Mouse (Mus musculus): Measurements from ENCODE around the gene Hnrnpk. TPM values are rescaled to one million over a fixed set of nuclear protein-coding genes. Genes with fewer than 3 reads are reported as not detected.

Hnrnpk gene
- total and polyA plus RNA-seq, 2 experiments from 2014 or later = 377 to 606 TPM

DNA sequence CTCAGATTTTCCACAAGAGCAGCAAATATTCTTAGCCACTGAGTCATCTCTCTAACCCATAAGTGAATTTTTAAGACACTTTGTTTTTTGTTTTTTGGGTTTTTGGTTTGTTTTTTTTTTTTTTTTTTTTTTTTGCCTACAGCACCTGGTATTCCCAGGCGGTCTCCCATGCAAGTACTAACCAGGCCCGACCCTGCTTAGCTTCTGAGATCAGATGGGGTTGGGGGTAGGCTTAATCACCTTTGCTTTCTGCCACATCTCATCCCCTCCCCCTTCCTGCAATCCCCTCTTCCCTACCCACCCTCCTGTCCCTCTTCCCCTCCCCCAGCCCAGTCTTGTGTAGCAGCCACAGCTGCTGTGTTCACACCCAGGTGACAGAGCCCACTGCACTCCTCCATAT is 36.6 kb upstream of the Hnrnpk start:
- Histone ChIP-seq H3K4me3 (ENCODE audit: low read depth, low read length) (no peak overlapping the region), H3K27me3 (ENCODE audit: control insufficient read depth, insufficient read depth, low read length) (no peaks in the 10 kb centered on the region), H3K9ac (replicated peaks; ENCODE audit: low read depth, low read length) (no peak overlapping the region), H3K36me3 (replicated peaks; ENCODE audit: control insufficient read depth, insufficient read depth, low read length) (no peaks in the 10 kb centered on the region), H3K9me3 (replicated peaks; ENCODE audit: control insufficient read depth, low read length) (no peaks in the 10 kb centered on the region), H3K4me2 (ENCODE audit: low read depth, low read length) (no peak overlapping the region), H3K27ac (ENCODE audit: low read depth) (no peak overlapping the region), H3K4me1 (ENCODE audit: control insufficient read depth, insufficient read depth) (no peaks in the 10 kb centered on the region)
- DNase-seq (ENCODE audit: low spot score) = no peak
- ATAC-seq (ENCODE audit: insufficient read depth, low read depth) = no peak
- TF ChIP-seq CTCF (IDR thresholded peaks at IDR 0.05; ENCODE audit: low read depth) (no peak), EP300 (IDR thresholded peaks at IDR 0.05; ENCODE audit: low read depth) (no peak)
- 92% methylated on average over 2 of the region's 2 CpGs for WGBS

DNA sequence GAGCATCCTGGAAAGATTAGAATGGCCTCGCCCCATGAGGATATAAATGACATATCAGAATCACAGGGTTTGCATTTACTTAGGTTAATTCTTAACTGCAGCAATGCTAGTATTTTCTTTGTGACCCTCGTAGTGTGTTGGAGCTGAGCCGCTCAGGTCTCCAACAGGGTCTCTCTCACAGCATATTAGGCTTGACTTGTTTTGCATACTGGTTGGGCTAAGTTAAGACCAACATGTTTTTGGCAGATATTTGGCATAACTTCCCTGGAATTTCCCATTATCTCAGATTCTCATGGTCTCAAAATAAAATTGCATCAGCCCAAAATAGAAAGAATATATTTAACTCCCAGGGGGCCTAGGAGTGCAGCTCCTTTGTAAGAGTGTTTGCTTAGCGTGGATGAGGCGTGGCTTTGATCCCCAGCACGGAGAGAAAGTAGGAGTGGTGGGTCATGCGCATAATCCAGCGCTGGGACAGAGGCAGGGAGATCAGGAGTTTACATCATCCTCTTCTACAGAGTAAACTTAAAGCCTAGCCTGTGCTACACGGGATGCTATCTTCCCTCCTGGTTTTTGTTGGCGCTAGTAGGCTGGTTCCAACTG is 20.0 kb upstream of the Hnrnpk start:
- Histone ChIP-seq H3K27ac (ENCODE audit: low read depth) (peak overlapping the region; percentile 71), H3K36me3 (replicated peaks; ENCODE audit: control insufficient read depth, insufficient read depth, low read length) (no peaks in the 10 kb centered on the region), H3K27me3 (ENCODE audit: control insufficient read depth, insufficient read depth, low read length) (no peaks in the 10 kb centered on the region), H3K4me3 (ENCODE audit: low read depth, low read length) (no peak overlapping the region), H3K4me1 (ENCODE audit: control insufficient read depth, insufficient read depth) (peaks cover 18% of the 10 kb centered on the region), H3K9ac (replicated peaks; ENCODE audit: low read depth, low read length) (no peak overlapping the region), H3K9me3 (replicated peaks; ENCODE audit: control insufficient read depth, low read length) (no peaks in the 10 kb centered on the region), H3K4me2 (ENCODE audit: low read depth, low read length) (0 out of 2 replicates have a peak overlapping the region, but pooled peaks have one; percentile 10)
- DNase-seq (ENCODE audit: low spot score) (peak; percentile 70), ATAC-seq (ENCODE audit: insufficient read depth, low read depth) (peak; percentile 90)
- TF ChIP-seq EP300 (IDR thresholded peaks at IDR 0.05; ENCODE audit: low read depth) = no peak; the same call in 1 of the 2 replicates
- TF ChIP-seq CTCF (IDR thresholded peaks at IDR 0.05; ENCODE audit: low read depth) = no peak
- 15% methylated on average over 10 of the region's 10 CpGs for WGBS

DNA sequence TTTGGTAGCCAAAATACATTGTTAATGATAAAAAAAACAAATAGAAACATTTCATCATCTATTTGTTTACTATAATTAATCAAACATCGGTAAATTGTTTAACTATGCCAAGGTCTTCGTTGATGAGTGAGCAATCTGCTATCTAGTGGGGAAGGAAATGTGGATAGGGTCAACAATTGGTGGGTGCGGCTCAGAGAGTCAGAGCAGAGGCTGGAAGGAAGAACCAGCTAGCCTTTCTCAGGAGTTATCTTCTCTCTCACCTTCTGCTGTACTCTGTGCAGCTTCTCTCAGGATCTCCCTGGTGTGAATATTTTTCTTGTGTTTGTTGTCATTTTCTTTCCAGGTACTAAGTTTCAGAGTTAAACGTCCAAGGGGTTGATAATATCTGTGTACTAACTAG is 19.1 kb upstream of the Hnrnpk start:
- Histone ChIP-seq H3K4me2 (ENCODE audit: low read depth, low read length) (no peak overlapping the region), H3K36me3 (replicated peaks; ENCODE audit: control insufficient read depth, insufficient read depth, low read length) (no peaks in the 10 kb centered on the region), H3K4me1 (ENCODE audit: control insufficient read depth, insufficient read depth) (peaks cover 18% of the 10 kb centered on the region), H3K9ac (replicated peaks; ENCODE audit: low read depth, low read length) (no peak overlapping the region), H3K27me3 (ENCODE audit: control insufficient read depth, insufficient read depth, low read length) (no peaks in the 10 kb centered on the region), H3K27ac (ENCODE audit: low read depth) (no peak overlapping the region), H3K4me3 (ENCODE audit: low read depth, low read length) (no peak overlapping the region), H3K9me3 (replicated peaks; ENCODE audit: control insufficient read depth, low read length) (no peaks in the 10 kb centered on the region)
- DNase-seq (ENCODE audit: low spot score) = no peak
- 61% methylated on average over 4 of the region's 4 CpGs for WGBS
- no peak for ATAC-seq (ENCODE audit: insufficient read depth, low read depth)
- no peak for TF ChIP-seq CTCF (IDR thresholded peaks at IDR 0.05; ENCODE audit: low read depth)
- no peak for TF ChIP-seq EP300 (IDR thresholded peaks at IDR 0.05; ENCODE audit: low read depth)

DNA sequence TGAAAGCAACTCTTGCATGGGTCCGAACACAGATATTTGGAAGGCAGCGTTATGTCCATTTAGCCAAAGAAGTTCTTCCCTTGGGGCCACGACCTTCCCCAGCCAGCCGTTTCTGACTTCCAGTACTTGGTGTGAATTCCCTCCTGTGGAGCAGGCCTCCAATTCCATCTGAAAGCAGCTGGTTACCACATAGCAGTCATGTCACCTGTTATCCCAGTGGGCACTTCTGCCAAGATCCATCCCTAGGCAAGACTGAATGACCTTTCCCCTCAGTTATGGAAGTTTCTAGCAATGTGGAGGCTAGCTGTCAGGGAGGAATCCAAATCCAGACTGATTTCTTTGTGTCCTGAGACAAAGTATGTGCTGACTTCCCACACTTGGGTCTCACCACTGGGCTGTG is 17.9 kb upstream of the Hnrnpk start:
- Histone ChIP-seq H3K9ac (replicated peaks; ENCODE audit: low read depth, low read length) (no peak overlapping the region), H3K4me1 (ENCODE audit: control insufficient read depth, insufficient read depth) (peaks cover 18% of the 10 kb centered on the region), H3K27me3 (ENCODE audit: control insufficient read depth, insufficient read depth, low read length) (no peaks in the 10 kb centered on the region), H3K9me3 (replicated peaks; ENCODE audit: control insufficient read depth, low read length) (no peaks in the 10 kb centered on the region), H3K4me3 (ENCODE audit: low read depth, low read length) (no peak overlapping the region), H3K4me2 (ENCODE audit: low read depth, low read length) (no peak overlapping the region), H3K27ac (ENCODE audit: low read depth) (no peak overlapping the region), H3K36me3 (replicated peaks; ENCODE audit: control insufficient read depth, insufficient read depth, low read length) (no peaks in the 10 kb centered on the region)
- 82% methylated on average over 4 of the region's 4 CpGs for WGBS
- TF ChIP-seq EP300 (IDR thresholded peaks at IDR 0.05; ENCODE audit: low read depth) (no peak), CTCF (IDR thresholded peaks at IDR 0.05; ENCODE audit: low read depth) (no peak)
- DNase-seq (ENCODE audit: low spot score) (no peak), ATAC-seq (ENCODE audit: insufficient read depth, low read depth) (no peak)

DNA sequence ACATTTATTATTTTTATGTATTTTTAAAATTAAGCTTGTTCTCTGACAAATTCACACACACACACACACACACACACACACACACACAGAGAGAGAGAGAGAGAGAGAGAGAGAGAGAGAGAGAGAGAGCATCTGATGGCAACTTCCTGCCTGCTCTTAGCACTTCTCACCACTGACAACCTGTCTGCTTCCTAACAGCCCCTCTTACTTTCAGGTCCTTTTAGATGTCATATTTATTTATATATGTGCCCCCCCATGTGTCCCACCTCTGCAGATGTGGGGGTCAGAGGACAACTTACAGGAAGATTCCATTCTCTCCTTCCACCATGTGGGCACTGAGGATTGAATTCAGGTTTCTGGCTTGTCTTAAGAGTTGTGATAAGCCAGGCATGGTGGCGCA is 16.1 kb upstream of the Hnrnpk start:
- Histone ChIP-seq H3K36me3 (replicated peaks; ENCODE audit: control insufficient read depth, insufficient read depth, low read length) (no peaks in the 10 kb centered on the region), H3K4me1 (ENCODE audit: control insufficient read depth, insufficient read depth) (peaks cover 23% of the 10 kb centered on the region), H3K4me3 (ENCODE audit: low read depth, low read length) (no peak overlapping the region), H3K9ac (replicated peaks; ENCODE audit: low read depth, low read length) (no peak overlapping the region), H3K27me3 (ENCODE audit: control insufficient read depth, insufficient read depth, low read length) (no peaks in the 10 kb centered on the region), H3K9me3 (replicated peaks; ENCODE audit: control insufficient read depth, low read length) (no peaks in the 10 kb centered on the region), H3K27ac (ENCODE audit: low read depth) (no peak overlapping the region), H3K4me2 (ENCODE audit: low read depth, low read length) (no peak overlapping the region)
- TF ChIP-seq EP300 (IDR thresholded peaks at IDR 0.05; ENCODE audit: low read depth) (no peak), CTCF (IDR thresholded peaks at IDR 0.05; ENCODE audit: low read depth) (no peak)
- ATAC-seq (ENCODE audit: insufficient read depth, low read depth) (no peak), DNase-seq (ENCODE audit: low spot score) (no peak)
- 100% methylated on average over 1 of the region's 1 CpGs for WGBS

DNA sequence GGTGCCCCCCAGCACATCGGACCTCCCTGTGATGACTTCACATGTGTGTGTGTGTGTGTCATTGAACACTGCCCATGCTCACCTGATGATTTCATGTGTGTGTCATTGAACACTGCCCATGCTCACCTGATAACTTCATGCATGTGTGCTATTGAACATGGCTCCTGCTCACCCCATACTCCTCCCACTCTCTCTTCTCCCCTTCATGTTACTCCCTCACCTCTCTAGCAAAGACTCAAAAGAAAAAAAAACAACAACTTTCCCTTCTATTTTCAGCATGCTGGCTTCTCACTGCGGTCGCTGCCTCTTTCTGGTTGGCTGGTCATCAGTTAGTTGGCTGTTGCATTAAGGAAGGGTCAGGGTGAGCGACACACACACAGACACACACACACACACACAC is 15.5 kb upstream of the Hnrnpk start:
- ATAC-seq (ENCODE audit: insufficient read depth, low read depth) (no peak), DNase-seq (ENCODE audit: low spot score) (no peak)

More for the DNA sequence above, 15.5 kb upstream of the Hnrnpk start:
- H3K4me2 ChIP-seq (ENCODE audit: low read depth, low read length) = no peak overlapping the region
- no peak overlapping the region for H3K27ac ChIP-seq (ENCODE audit: low read depth)
- no peaks in the 10 kb centered on the region for H3K36me3 ChIP-seq (replicated peaks; ENCODE audit: control insufficient read depth, insufficient read depth, low read length)
- H3K9me3 ChIP-seq (replicated peaks; ENCODE audit: control insufficient read depth, low read length) = no peaks in the 10 kb centered on the region
- no peaks in the 10 kb centered on the region for H3K27me3 ChIP-seq (ENCODE audit: control insufficient read depth, insufficient read depth, low read length)
- no peak overlapping the region for H3K9ac ChIP-seq (replicated peaks; ENCODE audit: low read depth, low read length)
- H3K4me3 ChIP-seq (ENCODE audit: low read depth, low read length) = no peak overlapping the region
- 73% methylated on average over 4 of the region's 4 CpGs for WGBS
- H3K4me1 ChIP-seq (ENCODE audit: control insufficient read depth, insufficient read depth) = peaks cover 20% of the 10 kb centered on the region
- TF ChIP-seq EP300 (IDR thresholded peaks at IDR 0.05; ENCODE audit: low read depth) = no peak
- no peak for TF ChIP-seq CTCF (IDR thresholded peaks at IDR 0.05; ENCODE audit: low read depth)

Data from heart, postnatal 0 days (tissue).